Mouse (Mus musculus): ENCODE measurements around the gene Slitrk3.
"Not testable (repeated sequence)": the region's sequence is repeated elsewhere in the genome, so short reads cannot be mapped to it uniquely, and the experiment has no call there.

Slitrk3 gene

DNA sequence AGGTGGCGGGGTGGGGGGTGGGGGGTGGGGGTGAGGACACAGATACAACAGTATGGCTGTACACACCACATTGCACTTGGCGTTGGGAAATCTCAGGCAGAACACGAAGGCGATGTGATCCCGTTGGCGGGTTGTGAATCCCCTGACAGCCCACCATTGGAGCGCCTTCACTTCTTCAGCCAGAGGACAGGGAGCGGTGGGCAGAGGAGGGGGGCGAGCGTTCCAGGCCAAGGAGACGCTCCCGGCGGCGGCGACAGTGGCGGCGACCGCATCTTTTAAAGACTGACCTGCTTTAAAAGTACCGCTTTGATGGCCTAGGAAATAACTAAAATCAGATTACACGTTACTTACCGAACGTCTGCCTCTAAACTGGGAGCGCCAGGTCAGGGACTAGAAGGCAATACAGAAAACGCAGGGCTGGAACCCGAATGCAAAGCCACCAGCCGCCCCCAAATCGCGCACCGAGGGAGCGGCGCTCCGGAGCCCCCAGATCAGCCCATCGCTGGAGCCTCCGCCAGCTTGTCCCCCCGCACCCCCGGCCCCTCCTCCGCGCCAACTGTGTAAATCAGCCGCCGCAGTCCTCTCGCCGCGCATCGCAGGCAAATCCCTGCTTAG is at the start of gene Slitrk3:
Gene Slitrk3 (minus strand): TSS at position 607 of the 615 bp plus-strand sequence.
- no peak for DNase-seq (ENCODE audit: low spot score in 2 of 2)

DNA sequence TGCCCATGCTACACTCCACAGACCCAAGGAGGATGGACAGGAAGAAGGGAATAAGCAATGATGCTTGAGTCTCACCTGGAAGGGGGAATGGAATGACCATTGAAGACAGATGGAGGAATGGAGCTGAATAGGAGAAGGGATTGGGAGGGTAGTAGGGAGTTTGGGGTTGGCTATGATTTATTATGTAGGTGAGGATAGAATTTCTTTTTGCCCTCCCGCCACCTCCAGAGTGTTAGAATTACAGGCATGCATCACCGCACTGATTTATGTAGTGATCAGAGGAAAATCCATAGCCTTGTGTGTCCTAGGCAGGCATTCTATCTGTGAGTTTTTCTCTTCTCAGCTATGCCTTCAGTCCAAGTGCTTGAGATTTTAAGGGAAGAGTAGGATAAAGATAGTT is 36.8 kb upstream of the Slitrk3 start:
- DNase-seq (ENCODE audit: low spot score in 2 of 2) = not testable (repeated sequence)

DNA sequence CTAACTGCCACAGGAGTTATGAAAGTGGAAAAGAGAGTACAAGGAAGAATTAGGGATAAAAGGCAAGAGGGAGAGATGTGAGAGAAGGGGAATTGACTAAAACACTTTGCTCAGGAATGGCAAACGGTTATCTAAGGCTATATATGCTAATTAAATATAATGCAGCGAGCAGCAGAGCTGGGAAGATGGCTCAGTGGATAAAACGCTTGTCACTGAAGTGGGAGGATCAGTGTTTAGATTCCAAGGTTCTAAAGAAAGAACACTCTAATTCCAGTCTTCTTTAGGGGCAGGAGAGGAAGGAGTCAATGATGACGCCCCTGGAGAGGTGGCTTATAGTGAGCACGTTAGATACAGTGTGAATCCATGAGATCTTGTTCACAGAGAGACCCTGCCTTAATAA is 27.0 kb upstream of the Slitrk3 start:
- no peak for DNase-seq (ENCODE audit: low spot score in 2 of 2)

DNA sequence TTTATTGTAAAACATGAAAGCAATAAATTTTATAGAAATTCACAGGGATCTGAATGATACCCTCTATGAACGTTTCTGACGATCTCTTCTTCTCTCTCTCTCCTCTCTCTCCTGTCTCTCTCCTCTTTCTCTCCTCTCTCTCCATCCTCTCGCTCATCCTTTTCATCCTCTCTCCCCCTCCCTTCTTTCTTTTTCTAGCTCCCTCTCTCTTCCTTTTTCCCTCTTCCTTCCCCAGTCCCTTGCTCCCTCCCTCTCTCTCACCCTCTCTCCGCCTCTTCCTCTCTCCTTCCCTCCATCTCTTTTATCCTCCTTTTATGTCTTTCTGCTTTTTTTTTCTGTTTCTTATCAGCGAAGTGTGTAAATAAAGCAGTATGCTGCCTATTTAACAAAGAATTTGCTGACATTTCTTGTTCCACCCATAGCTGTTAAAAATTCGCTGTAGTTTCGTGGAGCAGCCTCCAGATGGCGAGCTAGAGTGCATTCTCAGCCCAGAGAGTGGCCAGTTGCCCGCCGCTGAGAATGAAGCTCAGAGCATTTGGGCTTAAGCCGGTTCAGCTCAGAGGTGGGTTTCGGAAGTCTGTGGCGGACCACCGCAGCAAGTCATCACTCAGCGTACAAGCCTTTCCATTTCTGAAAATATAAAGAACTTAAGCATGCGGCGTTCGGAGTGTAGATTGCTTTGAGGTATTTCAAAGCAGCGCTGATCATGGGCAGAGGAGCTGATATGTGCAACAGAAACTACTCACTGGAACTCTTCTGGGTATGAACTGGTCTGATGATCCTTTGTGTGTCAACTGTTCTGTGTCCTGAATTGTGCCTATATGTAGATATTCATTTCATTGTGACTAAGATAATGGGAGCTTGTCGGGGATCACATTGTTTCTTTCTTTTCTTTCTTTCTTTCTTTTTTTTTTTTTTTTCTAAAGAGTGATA is 8.5 kb upstream of the Slitrk3 start:
- DNase-seq (ENCODE audit: low spot score in 2 of 2) = no peak

DNA sequence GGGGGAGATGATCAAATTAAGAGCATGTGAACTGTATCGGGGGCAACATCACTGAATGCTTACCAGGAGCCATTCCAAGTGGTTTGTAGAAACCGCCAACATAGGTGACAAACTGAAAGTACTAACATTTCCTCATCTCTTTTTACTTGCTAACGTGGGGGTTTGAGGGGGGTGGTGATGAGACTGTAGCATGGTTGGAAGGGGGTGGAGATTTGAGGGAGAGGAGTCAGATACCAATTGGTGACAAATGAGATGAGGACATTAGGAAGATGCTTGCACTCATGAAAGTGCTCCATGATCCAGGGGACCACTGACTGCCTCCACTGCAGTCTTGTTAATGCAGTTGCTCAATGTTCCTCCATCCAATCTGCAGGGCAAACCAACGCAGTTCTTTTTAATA is 587 bp upstream of the Slitrk3 start:
- no peak for DNase-seq (ENCODE audit: low spot score in 2 of 2)

DNA sequence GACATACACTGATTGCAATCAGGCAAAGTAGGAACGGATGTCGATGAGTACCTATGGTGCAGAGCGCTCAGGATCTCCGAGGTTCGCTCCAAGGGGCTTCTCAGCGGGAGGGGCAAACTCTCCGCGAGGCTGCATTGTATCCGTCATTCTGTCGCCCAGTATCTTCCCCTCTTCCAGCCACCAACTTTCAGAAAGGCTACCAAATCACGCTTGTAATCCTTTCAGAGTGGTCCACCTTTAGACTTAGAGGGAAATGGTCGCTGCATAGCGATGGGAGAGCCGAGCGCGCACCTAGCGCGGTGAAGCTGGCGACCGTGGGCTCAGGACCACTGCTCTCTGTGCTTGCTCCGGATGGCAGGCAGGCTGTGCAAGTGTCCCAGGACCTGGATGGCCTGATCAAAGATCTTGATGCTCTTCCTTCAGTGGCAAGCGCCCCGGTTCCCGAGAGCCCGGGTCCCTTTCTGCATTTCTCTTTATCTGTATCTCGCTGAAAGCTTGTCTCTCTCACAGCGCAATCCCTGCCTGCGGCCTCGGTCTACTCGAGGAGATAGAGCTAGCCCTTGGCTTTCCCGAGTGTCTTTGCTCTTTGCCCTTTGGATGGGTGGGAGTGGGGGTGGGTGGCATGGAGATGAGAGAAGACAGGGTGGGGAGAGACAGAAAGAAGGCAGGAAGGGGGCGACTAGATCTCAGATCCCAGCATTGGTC is 959 bp downstream of the Slitrk3 start:
- DNase-seq (ENCODE audit: low spot score in 2 of 2) = no peak

DNA sequence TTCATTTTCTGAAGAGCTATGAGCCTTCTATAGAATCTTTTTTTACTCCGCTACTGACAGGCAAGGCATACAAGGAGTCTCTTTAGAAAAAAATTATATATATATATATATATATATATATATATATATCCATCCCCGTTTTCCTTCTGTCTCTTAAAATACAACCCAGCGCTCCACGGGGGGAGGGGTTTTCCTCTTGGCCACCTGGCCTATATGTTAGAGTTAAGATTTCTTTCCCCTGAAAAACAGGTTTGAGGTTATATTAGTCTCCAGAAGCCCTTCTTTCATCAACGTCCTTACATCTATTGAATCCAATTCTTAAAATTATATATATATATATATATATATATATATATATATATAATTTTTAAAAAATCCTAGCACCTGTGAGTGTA is 1.6 kb downstream of the Slitrk3 start:
- DNase-seq (ENCODE audit: low spot score in 2 of 2) = no peak

DNA sequence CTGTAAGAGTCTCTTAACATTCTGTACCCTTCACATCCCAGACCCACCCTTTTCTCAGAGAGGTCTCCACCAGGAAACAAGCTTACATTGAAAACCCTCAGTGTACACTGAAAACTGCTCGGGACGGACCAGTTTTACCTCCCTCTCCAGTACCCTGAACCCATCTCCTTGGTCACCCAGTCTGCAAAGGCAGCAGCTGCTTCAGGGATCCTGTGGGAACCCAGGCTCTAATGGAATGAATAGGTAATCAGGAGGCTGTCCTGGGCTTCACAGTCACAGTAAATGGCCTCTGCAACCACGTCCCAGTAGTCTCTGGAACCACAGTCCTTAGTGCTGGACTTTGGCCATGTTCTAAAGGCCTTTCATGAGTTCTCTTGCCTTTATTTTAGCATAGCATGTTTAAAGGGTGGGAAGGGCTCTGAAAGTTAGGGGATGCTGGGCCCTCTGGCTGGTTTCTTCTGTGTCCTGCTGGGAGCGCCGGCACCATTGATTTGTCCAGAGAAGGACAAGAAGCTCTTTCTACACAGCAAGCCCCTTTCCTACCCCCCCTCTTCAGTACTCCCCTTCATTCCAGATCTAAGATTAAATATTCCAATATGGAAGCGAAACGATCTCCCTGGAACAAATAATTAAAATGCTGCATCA is 2.1 kb downstream of the Slitrk3 start:
- no peak for DNase-seq (ENCODE audit: low spot score in 2 of 2)

DNA sequence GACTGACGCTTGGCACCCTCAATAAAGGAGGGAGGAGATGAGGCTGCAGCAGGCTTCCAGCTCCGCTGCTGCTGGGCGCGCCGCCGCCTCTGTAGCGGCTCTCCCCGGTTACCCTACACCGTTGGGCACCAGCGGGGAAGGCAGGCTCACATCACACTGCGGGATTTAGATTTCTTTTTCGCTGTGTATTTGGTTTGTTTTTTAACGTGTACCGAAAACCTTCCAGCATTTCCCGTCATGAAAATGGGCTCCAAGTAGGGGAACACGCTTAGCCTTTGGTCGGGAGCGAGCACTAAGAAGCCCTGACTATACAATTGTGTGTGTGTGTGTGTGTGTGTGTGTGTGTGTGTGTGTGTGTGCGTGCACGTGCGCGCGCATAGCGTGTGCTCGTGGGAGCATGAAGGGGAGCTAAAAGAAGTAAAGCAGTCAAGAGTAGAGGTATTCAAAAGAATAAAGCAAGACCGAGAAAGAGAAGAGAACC is 4.1 kb downstream of the Slitrk3 start:
- DNase-seq (ENCODE audit: low spot score in 2 of 2) = no peak

DNA sequence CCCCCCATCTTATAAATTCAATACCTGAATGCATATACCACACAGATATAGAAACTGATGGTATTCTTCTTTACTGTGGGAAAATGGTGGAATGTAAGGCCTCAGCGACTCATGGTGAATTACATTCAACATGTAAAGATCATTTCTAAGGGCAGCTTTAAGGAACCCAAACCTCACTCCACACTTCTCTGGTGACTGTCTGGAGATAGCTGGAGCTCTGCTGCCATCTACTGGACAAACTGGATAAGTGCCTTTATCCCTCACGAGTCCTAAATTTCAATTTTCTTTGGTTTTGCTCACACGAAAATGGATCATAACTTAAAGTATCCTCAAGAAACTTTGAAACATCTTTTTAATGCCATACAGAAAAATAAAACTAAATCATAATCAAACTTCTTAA is 11.4 kb downstream of the Slitrk3 start:
- DNase-seq (ENCODE audit: low spot score in 2 of 2) = no peak

DNA sequence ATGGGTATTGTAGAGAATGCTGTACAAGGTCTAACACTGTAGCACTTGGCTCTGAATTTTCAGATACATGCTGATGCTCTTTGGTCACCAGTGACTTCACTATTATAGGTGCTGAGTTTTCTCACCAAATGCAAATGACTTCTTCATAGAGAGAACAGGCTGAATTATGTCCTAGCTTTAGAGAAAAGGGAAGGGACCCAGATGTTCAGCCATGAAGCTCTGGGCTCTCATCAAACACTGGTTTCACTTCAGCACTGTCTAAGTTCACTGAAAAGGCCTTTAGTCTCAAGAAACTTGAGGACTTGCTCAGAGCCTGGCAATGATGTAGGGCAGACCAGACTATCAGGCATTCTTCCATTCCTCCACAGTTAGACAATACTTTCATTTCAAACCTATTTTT is 15.3 kb downstream of the Slitrk3 start:
- DNase-seq (ENCODE audit: low spot score in 2 of 2) = no peak

DNA sequence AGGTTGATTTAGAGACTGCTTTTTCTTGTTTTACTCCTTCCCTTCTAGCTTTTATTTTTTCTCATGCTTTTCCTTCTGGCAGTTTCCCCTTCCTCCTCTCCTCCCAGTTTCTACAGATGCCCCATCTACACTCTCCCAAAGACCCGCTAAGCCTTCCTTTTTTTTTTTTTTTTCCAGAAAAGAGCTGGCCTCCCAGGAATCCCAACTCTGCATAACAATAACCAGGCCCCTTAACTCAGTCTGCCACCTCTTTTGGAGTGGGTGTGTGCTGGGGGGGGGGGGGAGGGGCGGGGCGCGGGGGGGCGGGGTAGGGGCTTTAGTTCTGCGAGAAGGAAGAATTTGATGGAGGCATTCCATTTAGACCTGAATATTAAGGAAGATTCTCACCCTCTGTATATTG is 51.6 kb downstream of the Slitrk3 start:
- DNase-seq (ENCODE audit: low spot score in 2 of 2) = no peak

DNA sequence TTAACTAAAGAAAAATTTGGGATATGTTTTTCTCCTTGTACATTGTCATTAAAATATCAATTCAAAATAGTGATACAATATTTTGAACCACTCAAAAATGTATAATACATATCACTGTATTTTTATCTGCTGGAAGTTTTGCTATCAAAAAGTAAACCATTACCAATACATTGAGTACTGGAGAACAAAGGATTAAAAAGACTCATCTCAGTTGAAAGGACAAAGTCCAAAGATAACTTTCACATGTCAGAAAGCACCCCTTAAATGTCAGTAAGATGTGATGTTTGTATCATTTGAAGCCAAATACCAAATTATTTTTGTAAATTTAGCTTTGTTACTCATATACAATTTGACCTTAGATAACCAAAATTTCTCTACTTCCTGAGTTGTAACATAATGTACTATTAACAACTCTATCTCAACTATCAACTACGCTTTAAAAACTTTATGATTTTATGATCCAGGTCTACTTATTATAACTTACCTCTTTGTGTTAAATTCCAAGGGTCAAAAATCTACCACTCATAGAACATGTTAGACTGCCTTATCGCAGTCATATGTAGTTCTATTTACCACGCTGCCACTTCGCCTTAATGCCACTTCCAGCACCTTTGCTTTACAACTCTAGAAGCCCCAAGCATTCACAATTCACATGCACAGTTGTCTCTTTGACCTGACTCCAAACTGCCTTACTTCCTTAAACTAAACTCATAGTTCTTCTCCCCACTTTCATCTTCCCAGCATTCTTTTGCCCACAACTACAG is 54.5 kb downstream of the Slitrk3 start:
- no peak for DNase-seq (ENCODE audit: low spot score in 2 of 2)

DNA sequence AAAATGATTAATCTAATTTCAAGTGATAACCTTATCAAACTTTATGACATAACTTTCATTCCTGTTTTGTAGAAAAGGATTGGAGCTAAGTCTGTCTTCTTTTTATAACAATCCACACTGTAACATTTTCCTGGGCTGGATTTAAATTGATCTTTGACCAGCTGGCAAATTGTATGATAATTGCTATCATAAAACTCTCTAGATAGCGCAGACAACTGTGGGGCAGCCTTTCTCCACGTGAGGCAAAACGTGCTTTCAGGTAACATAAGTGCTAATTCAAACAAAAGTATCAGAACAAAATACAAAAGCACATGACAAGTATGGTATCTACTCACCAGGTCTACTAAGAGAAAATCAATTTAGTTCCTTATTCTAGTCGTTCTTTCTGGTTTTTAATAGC is 60.1 kb downstream of the Slitrk3 start:
- DNase-seq (ENCODE audit: low spot score in 2 of 2) = no peak
